Mouse (Mus musculus): ENCODE results near the gene Zmat5. TPM values are rescaled to one million over a fixed set of nuclear protein-coding genes. Genes with fewer than 3 reads are reported as not detected.

Zmat5 gene
- total RNA-seq (2023), result 15.2 and 17.8 TPM in 2 replicates

GRCm38 (mm10) chr11:4704072-4704964, at the start of gene Zmat5, which contains the start of gene Uqcr10:
Gene Zmat5, plus strand, starts transcription at chr11:4704678.
Gene Uqcr10, minus strand, starts transcription at chr11:4704342.

GRCm38 (mm10) chr11:4746733-4747132, 42.3 kb downstream of the Zmat5 start, which contains the start of gene Cabp7:
Gene Cabp7, minus strand, starts transcription at chr11:4746778.

Other genes with a start within 250 kb of the Zmat5 start
- 158 and 192 TPM in 2 replicates for gene Mtmr3, start 109.8 kb upstream of the Zmat5 start, total RNA-seq (2023)
- not detected in 2 replicates for gene Gm11032, start 84.6 kb upstream of the Zmat5 start, total RNA-seq (2023)
- 14.5 and 18.5 TPM in 2 replicates for gene Ascc2, start 66.9 kb upstream of the Zmat5 start, total RNA-seq (2023)
- 96.3 and 118 TPM in 2 replicates for gene Uqcr10, start 336 bp upstream of the Zmat5 start, total RNA-seq (2023)
- not detected in 2 replicates for gene Cabp7, start 42.1 kb downstream of the Zmat5 start, total RNA-seq (2023)
- gene Nf2, start 144.9 kb downstream of the Zmat5 start, total RNA-seq (2023), result 17.6 and 21.6 TPM in 2 replicates
- 1.6 and 3.4 TPM in 2 replicates for gene Nipsnap1, start 169.3 kb downstream of the Zmat5 start, total RNA-seq (2023)
- 10.7 and 13.2 TPM in 2 replicates for gene Thoc5, start 190.6 kb downstream of the Zmat5 start, total RNA-seq (2023)
- gene Nefh, start 243.4 kb downstream of the Zmat5 start, total RNA-seq (2023), result not detected in 2 replicates

Measured in neutrophil, adult 65 days (primary cell).